Mouse (Mus musculus): ENCODE measurements at regions not wholly inside any gene's neighbourhood (a gene's known extent, or its start where the extent isn't known, plus 50 kb on each side); places are given as distances from the start of the nearest gene placed in this dataset.

DNA sequence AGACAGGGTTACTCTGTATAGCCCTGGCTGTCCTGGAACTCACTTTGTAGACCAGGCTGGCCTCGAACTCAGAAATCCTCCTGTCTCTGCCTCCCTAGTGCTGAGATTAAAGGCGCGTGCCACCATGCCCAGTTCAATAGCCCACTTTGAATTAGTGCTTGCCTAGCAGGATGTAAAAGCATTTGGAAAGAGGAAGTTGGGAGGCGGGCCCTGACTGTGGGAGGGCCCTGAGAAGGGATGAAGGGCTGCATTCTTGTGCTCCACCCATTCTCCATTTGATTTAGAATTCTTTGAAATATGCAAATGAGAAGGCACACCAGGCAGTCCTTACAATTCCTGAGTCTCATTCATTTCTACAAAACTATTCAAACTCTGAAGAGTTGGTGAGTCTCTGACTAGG, 287.6 kb downstream of the Barhl2 start:
- no peak for DNase-seq (ENCODE audit: low spot score)
- Histone ChIP-seq H3K4me2 (replicated peaks; ENCODE audit: low read depth, low read length, severe bottlenecking) (no peak overlapping the region), H3K4me1 (ENCODE audit: control insufficient read depth, insufficient read depth, low read length) (no peaks in the 10 kb centered on the region), H3K4me3 (replicated peaks; ENCODE audit: low read length) (no peak overlapping the region), H3K27ac (replicated peaks; ENCODE audit: low read depth, low read length) (no peak overlapping the region), H3K9me3 (ENCODE audit: control insufficient read depth, low read length) (no peaks in the 10 kb centered on the region), H3K9ac (ENCODE audit: low read depth, low read length, severe bottlenecking) (no peak overlapping the region), H3K27me3 (ENCODE audit: control insufficient read depth, insufficient read depth, low read length) (no peaks in the 10 kb centered on the region), H3K36me3 (ENCODE audit: control insufficient read depth, insufficient read depth, low read length) (no peaks in the 10 kb centered on the region)
- no peak for ATAC-seq (ENCODE audit: low FRiP score, low read depth)
- WGBS, result 94% methylated on average over 4 of the region's 4 CpGs
- TF ChIP-seq POLR2A (IDR thresholded peaks at IDR 0.05; ENCODE audit: borderline replicate concordance, extremely low read depth, insufficient read depth, insufficient read length), result no peak

- Histone ChIP-seq H3K27ac (replicated peaks; ENCODE audit: low read depth, low read length) (no peak overlapping the region), H3K36me3 (ENCODE audit: control insufficient read depth, insufficient read depth, low read length) (no peaks in the 10 kb centered on the region), H3K27me3 (ENCODE audit: control insufficient read depth, insufficient read depth, low read length) (no peaks in the 10 kb centered on the region), H3K9ac (ENCODE audit: low read depth, low read length, severe bottlenecking) (no peak overlapping the region), H3K4me3 (replicated peaks; ENCODE audit: low read length) (no peak overlapping the region), H3K9me3 (ENCODE audit: control insufficient read depth, low read length) (no peaks in the 10 kb centered on the region), H3K4me2 (replicated peaks; ENCODE audit: low read depth, low read length, severe bottlenecking) (no peak overlapping the region), H3K4me1 (ENCODE audit: control insufficient read depth, insufficient read depth, low read length) (no peaks in the 10 kb centered on the region)
- no peak for TF ChIP-seq POLR2A (IDR thresholded peaks at IDR 0.05; ENCODE audit: borderline replicate concordance, extremely low read depth, insufficient read depth, insufficient read length)
- 78% methylated on average over 11 of the region's 11 CpGs for WGBS
- ATAC-seq (ENCODE audit: low FRiP score, low read depth) (no peak), DNase-seq (ENCODE audit: low spot score) (no peak)
These were observed 290.4 kb downstream of the Barhl2 start for GRCm38 (mm10) chr5:106167556-106167955.

GRCm38 (mm10) chr5:106166266-106166665, 289.9 kb downstream of the Zfp326 start:
- no peaks in the 10 kb centered on the region for H3K27me3 ChIP-seq (ENCODE audit: control insufficient read depth, insufficient read depth, low read length)
- ATAC-seq (ENCODE audit: low FRiP score, low read depth) (no peak), DNase-seq (ENCODE audit: low spot score) (no peak)
- H3K4me2 ChIP-seq (replicated peaks; ENCODE audit: low read depth, low read length, severe bottlenecking), result no peak overlapping the region
- no peak for TF ChIP-seq POLR2A (IDR thresholded peaks at IDR 0.05; ENCODE audit: borderline replicate concordance, extremely low read depth, insufficient read depth, insufficient read length)
- no peaks in the 10 kb centered on the region for H3K9me3 ChIP-seq (ENCODE audit: control insufficient read depth, low read length)
- H3K27ac ChIP-seq (replicated peaks; ENCODE audit: low read depth, low read length), result no peak overlapping the region
- no peaks in the 10 kb centered on the region for H3K36me3 ChIP-seq (ENCODE audit: control insufficient read depth, insufficient read depth, low read length)
- H3K9ac ChIP-seq (ENCODE audit: low read depth, low read length, severe bottlenecking), result no peak overlapping the region
- H3K4me1 ChIP-seq (ENCODE audit: control insufficient read depth, insufficient read depth, low read length), result no peaks in the 10 kb centered on the region
- 83% methylated on average over 5 of the region's 5 CpGs for WGBS
- no peak overlapping the region for H3K4me3 ChIP-seq (replicated peaks; ENCODE audit: low read length)

- Histone ChIP-seq H3K4me3 (replicated peaks; ENCODE audit: low read length) (no peak overlapping the region), H3K4me2 (replicated peaks; ENCODE audit: low read depth, low read length, severe bottlenecking) (no peak overlapping the region), H3K27ac (replicated peaks; ENCODE audit: low read depth, low read length) (no peak overlapping the region), H3K27me3 (ENCODE audit: control insufficient read depth, insufficient read depth, low read length) (no peaks in the 10 kb centered on the region), H3K9ac (ENCODE audit: low read depth, low read length, severe bottlenecking) (no peak overlapping the region), H3K36me3 (ENCODE audit: control insufficient read depth, insufficient read depth, low read length) (no peaks in the 10 kb centered on the region), H3K4me1 (ENCODE audit: control insufficient read depth, insufficient read depth, low read length) (no peaks in the 10 kb centered on the region), H3K9me3 (ENCODE audit: control insufficient read depth, low read length) (no peaks in the 10 kb centered on the region)
- DNase-seq (ENCODE audit: low spot score) (peak; percentile 38), ATAC-seq (ENCODE audit: low FRiP score, low read depth) (peak; percentile 74)
- no peak for TF ChIP-seq POLR2A (IDR thresholded peaks at IDR 0.05; ENCODE audit: borderline replicate concordance, extremely low read depth, insufficient read depth, insufficient read length)
- WGBS, result 42% methylated on average over 8 of the region's 8 CpGs
These were observed 287.8 kb downstream of the Zfp326 start for GRCm38 (mm10) chr5:106164190-106164589.

GRCm38 (mm10) chr5:106162981-106163653, 286.8 kb downstream of the Zfp326 start:
- Histone ChIP-seq H3K4me1 (ENCODE audit: control insufficient read depth, insufficient read depth, low read length) (no peaks in the 10 kb centered on the region), H3K9ac (ENCODE audit: low read depth, low read length, severe bottlenecking) (no peak overlapping the region), H3K9me3 (ENCODE audit: control insufficient read depth, low read length) (no peaks in the 10 kb centered on the region), H3K27me3 (ENCODE audit: control insufficient read depth, insufficient read depth, low read length) (no peaks in the 10 kb centered on the region), H3K27ac (replicated peaks; ENCODE audit: low read depth, low read length) (no peak overlapping the region), H3K4me2 (replicated peaks; ENCODE audit: low read depth, low read length, severe bottlenecking) (no peak overlapping the region), H3K4me3 (replicated peaks; ENCODE audit: low read length) (no peak overlapping the region), H3K36me3 (ENCODE audit: control insufficient read depth, insufficient read depth, low read length) (no peaks in the 10 kb centered on the region)
- no peak for TF ChIP-seq POLR2A (IDR thresholded peaks at IDR 0.05; ENCODE audit: borderline replicate concordance, extremely low read depth, insufficient read depth, insufficient read length)
- DNase-seq (ENCODE audit: low spot score), result no peak
- 45% methylated on average over 12 of the region's 12 CpGs for WGBS
- ATAC-seq (ENCODE audit: low FRiP score, low read depth), result no peak

DNA sequence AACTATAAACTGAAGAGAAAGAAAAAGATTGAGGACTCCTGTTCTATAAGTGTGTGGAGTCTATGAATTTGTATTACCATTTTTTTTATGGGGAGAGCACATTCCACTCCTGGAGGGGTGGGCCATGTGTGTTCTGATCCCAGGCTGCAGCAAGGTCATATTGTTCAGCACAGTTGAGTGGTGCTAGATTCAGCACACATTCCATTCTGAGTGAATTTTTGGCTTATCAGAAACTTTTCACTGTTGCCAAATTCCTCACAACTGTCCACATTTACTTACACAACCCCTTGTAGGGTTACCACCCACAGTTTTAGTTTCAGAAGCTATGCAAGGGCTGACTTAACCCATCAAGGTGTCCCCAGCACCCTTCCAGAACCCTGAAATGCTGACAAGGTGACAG, 262.7 kb downstream of the Zfp326 start:
- Histone ChIP-seq H3K9me3 (ENCODE audit: control insufficient read depth, low read length) (no peaks in the 10 kb centered on the region), H3K4me1 (ENCODE audit: control insufficient read depth, insufficient read depth, low read length) (no peaks in the 10 kb centered on the region), H3K36me3 (ENCODE audit: control insufficient read depth, insufficient read depth, low read length) (no peaks in the 10 kb centered on the region), H3K27ac (replicated peaks; ENCODE audit: low read depth, low read length) (no peak overlapping the region), H3K4me2 (replicated peaks; ENCODE audit: low read depth, low read length, severe bottlenecking) (no peak overlapping the region), H3K4me3 (replicated peaks; ENCODE audit: low read length) (no peak overlapping the region), H3K27me3 (ENCODE audit: control insufficient read depth, insufficient read depth, low read length) (no peaks in the 10 kb centered on the region), H3K9ac (ENCODE audit: low read depth, low read length, severe bottlenecking) (no peak overlapping the region)
- ATAC-seq (ENCODE audit: low FRiP score, low read depth) (no peak), DNase-seq (ENCODE audit: low spot score) (no peak)
- TF ChIP-seq POLR2A (IDR thresholded peaks at IDR 0.05; ENCODE audit: borderline replicate concordance, extremely low read depth, insufficient read depth, insufficient read length), result no peak
